Mouse (Mus musculus): ENCODE measurements around the gene Cfap44.

DNA sequence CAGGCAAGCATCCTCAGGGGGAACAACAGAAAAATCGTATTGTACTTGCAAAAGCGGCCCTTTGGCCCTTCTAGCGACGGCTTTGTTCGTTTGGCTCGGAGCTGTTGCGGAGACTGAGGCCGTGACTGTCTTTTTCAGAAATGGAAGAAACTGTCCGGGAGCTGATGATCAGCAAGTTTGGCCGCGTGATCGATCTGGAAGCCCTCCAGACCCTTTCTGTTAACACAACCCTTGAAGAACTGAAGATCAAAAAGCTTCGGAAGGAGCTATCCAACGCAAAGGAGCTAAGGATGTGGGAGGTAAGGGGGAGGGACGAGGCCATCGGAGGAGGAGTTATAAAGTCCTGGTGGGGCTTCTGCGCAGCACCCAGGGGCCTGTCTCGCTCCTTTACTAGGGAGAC, 84.2 kb downstream of the Cfap44 start:
- TF ChIP-seq CTCF (IDR thresholded peaks at IDR 0.05; ENCODE audit: control insufficient read depth, insufficient read depth, low read length) = no peak
- TF ChIP-seq POLR2A (IDR thresholded peaks at IDR 0.05; ENCODE audit: borderline replicate concordance, control insufficient read depth, low read depth, low read length) = no peak
